Mouse (Mus musculus) kidney, adult 8-10 months (tissue): ENCODE measurements around the gene Esp1.
"Not testable (repeated sequence)": the region's sequence is repeated elsewhere in the genome, so short reads cannot be mapped to it uniquely, and the experiment has no call there.

ENCODE experiments used
- DNase-seq, 2 experiments: peaks; one replicate each; pipeline ENCODE4 v3.0.0; 2022

Esp1 gene

GRCm38 (mm10) chr17:40726820-40727219 is at the start of gene Esp1:
Gene Esp1, plus strand, starts transcription at chr17:40727120.
- no peak for DNase-seq

DNA sequence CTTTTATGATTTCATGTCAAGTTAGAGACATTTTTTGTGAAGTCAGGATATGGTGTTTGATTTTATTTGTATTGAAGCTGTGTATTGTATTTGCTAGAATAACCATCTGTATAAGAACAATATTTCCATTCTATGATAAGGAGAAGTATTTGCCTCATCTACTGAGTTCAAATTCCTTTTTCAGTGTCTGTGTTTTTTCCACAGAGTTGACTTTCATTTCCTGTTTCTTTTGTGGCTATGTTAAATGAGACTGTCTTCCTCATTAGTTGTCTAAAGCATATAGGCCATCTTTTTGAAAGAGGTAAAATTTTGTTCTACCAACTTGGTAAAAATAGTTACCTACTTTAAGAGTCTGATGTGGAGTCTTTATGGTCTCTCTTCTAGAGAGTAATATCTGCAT is 10.6 kb upstream of the Esp1 start:
- no peak for DNase-seq

- DNase-seq = not testable (repeated sequence)
Observed at GRCm38 (mm10) chr17:40717055-40717454, 9.9 kb upstream of the Esp1 start.

GRCm38 (mm10) chr17:40731296-40731695 is 4.4 kb downstream of the Esp1 start:
- DNase-seq = no peak

DNA sequence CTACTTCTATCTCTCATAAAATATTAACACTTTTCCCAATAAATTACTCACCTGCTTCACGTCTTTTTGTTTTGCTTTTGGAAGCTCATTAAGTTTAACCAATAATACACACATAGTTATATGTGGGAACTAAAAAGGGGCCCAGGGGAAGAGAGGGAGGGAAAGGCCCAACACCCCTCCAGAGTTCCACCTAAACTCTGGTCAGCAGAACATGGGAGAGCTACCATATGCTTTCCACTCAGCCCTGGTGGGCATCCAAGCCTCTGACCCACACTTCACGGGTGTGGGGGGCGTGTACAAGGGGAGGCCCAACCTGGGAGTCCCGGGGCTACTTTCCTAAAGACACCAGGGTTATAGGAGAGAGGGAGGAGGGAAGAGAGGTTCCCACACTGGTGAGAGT is 4.8 kb downstream of the Esp1 start:
- DNase-seq = no peak

- no peak for DNase-seq
Observed at GRCm38 (mm10) chr17:40763662-40764061, 36.7 kb downstream of the Esp1 start.

GRCm38 (mm10) chr17:40767120-40767519 is 40.2 kb downstream of the Esp1 start:
- no peak for DNase-seq
